Mouse (Mus musculus) bone marrow, adult 2 months (tissue): ENCODE results near the gene Miga2.

ENCODE experiments used
- CTCF ChIP-seq: fragments of 200-500 bp; IDR thresholded peaks from 2 replicates; pipeline ENCODE4 v1.5.1; 2011; ENCODE audit warnings: low read length, control low read depth; ENCODE audit not compliant: control insufficient read depth, insufficient read depth
- POLR2A ChIP-seq: fragments of 200-500 bp; IDR thresholded peaks from 2 replicates; pipeline ENCODE4 v1.6.1; 2011; ENCODE audit warnings: low read depth, mild to moderate bottlenecking, control low read depth, low read length, borderline replicate concordance; ENCODE audit not compliant: control insufficient read depth

DNA sequence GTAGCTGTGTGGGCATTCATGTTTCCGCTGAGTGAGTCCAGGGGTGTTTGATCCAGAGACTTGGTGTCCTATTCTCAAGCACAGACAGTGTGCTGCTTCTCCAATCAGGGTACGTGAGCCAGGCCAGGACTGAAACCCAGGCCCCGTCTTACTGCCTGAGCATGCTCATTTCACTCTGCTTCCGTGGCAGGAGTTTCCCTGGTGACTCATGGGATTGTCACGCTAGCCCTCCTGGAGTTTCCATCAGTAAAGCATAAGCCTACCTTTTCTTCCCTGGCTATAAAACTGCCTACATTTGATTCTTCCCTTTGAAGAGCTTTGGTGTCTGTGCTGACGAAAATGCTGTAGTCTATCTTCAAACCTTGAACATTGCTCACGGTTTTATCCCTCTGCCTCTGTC lies 40.9 kb upstream of the Miga2 start:
- TF ChIP-seq CTCF, result no peak
- TF ChIP-seq POLR2A, result no peak
